Mouse (Mus musculus): ENCODE data around the gene Igf1r. TPM values are rescaled to one million over a fixed set of nuclear protein-coding genes. Genes with fewer than 3 reads are reported as not detected.
A peak's percentile ranks its signal among the peaks of the same experiment; 100 is the strongest.

Igf1r gene
- polyA plus RNA-seq, 1 experiment from 2014 or later: 6.8 TPM

- Histone ChIP-seq H3K9ac (ENCODE audit: low read length) (no peak overlapping the region), H3K4me1 (replicated peaks; ENCODE audit: control insufficient read depth, insufficient read depth) (0 out of 2 replicates have a peak, but pooled peaks cover 2% of the 10 kb centered on the region), H3K4me2 (replicated peaks; ENCODE audit: low read depth) (no peak overlapping the region), H3K27me3 (ENCODE audit: control insufficient read depth, insufficient read depth, low read length) (no peaks in the 10 kb centered on the region), H3K27ac (replicated peaks) (no peak overlapping the region), H3K9me3 (ENCODE audit: control insufficient read depth, low read length) (no peaks in the 10 kb centered on the region), H3K36me3 (ENCODE audit: control insufficient read depth, insufficient read depth, low read length) (no peaks in the 10 kb centered on the region), H3K4me3 (ENCODE audit: low read depth, low read length) (no peak overlapping the region)
- ATAC-seq (ENCODE audit: low FRiP score, low TSS enrichment) (peak; percentile 21; the same call in 1 of the 2 replicates), DNase-seq (ENCODE audit: low spot score) (peak; percentile 32)
- no peak for TF ChIP-seq EP300 (optimal IDR thresholded peaks at IDR 0.05)
- peak; percentile 50 for TF ChIP-seq CTCF (IDR thresholded peaks at IDR 0.05; ENCODE audit: low read depth)
- WGBS: 74% methylated on average over 6 of the region's 6 CpGs
Measured at GRCm38 (mm10) chr7:68054956-68055355, 102.3 kb downstream of the Igf1r start.

GRCm38 (mm10) chr7:68057010-68057409, 104.4 kb downstream of the Igf1r start:
- H3K4me1 ChIP-seq (replicated peaks; ENCODE audit: control insufficient read depth, insufficient read depth): peaks cover 6% of the 10 kb centered on the region; the same call in 1 of the 2 replicates
- no peaks in the 10 kb centered on the region for H3K36me3 ChIP-seq (ENCODE audit: control insufficient read depth, insufficient read depth, low read length)
- H3K9ac ChIP-seq (ENCODE audit: low read length): no peak overlapping the region
- H3K4me2 ChIP-seq (replicated peaks; ENCODE audit: low read depth): no peak overlapping the region
- H3K9me3 ChIP-seq (ENCODE audit: control insufficient read depth, low read length): no peaks in the 10 kb centered on the region
- DNase-seq (ENCODE audit: low spot score) (no peak), ATAC-seq (ENCODE audit: low FRiP score, low TSS enrichment) (no peak)
- no peaks in the 10 kb centered on the region for H3K27me3 ChIP-seq (ENCODE audit: control insufficient read depth, insufficient read depth, low read length)
- H3K4me3 ChIP-seq (ENCODE audit: low read depth, low read length): no peak overlapping the region
- H3K27ac ChIP-seq (replicated peaks): no peak overlapping the region
- WGBS: 82% methylated on average over 3 of the region's 3 CpGs
- no peak for TF ChIP-seq CTCF (IDR thresholded peaks at IDR 0.05; ENCODE audit: low read depth)
- no peak for TF ChIP-seq EP300 (optimal IDR thresholded peaks at IDR 0.05)

- no peaks in the 10 kb centered on the region for H3K36me3 ChIP-seq (ENCODE audit: control insufficient read depth, insufficient read depth, low read length)
Measured at GRCm38 (mm10) chr7:68059690-68060089, 107.1 kb downstream of the Igf1r start.

GRCm38 (mm10) chr7:68061434-68061833, 108.8 kb downstream of the Igf1r start:
- no peak overlapping the region for H3K9ac ChIP-seq (ENCODE audit: low read length)
- peaks cover 13% of the 10 kb centered on the region for H3K4me1 ChIP-seq (replicated peaks; ENCODE audit: control insufficient read depth, insufficient read depth)
- 50% methylated on average over 9 of the region's 9 CpGs for WGBS
- H3K27me3 ChIP-seq (ENCODE audit: control insufficient read depth, insufficient read depth, low read length): no peaks in the 10 kb centered on the region
- no peaks in the 10 kb centered on the region for H3K9me3 ChIP-seq (ENCODE audit: control insufficient read depth, low read length)
- DNase-seq (ENCODE audit: low spot score) (no peak), ATAC-seq (ENCODE audit: low FRiP score, low TSS enrichment) (peak; percentile 55)
- H3K27ac ChIP-seq (replicated peaks): peak overlapping the region; percentile 74
- TF ChIP-seq CTCF (IDR thresholded peaks at IDR 0.05; ENCODE audit: low read depth) (no peak), EP300 (optimal IDR thresholded peaks at IDR 0.05) (no peak)
- H3K4me3 ChIP-seq (ENCODE audit: low read depth, low read length): no peak overlapping the region
- H3K36me3 ChIP-seq (ENCODE audit: control insufficient read depth, insufficient read depth, low read length): no peaks in the 10 kb centered on the region
- no peak overlapping the region for H3K4me2 ChIP-seq (replicated peaks; ENCODE audit: low read depth)

More at GRCm38 (mm10) chr7:68059690-68060089, 107.1 kb downstream of the Igf1r start:
- Histone ChIP-seq H3K27ac (replicated peaks) (no peak overlapping the region), H3K9me3 (ENCODE audit: control insufficient read depth, low read length) (no peaks in the 10 kb centered on the region), H3K4me1 (replicated peaks; ENCODE audit: control insufficient read depth, insufficient read depth) (peaks cover 10% of the 10 kb centered on the region), H3K4me2 (replicated peaks; ENCODE audit: low read depth) (no peak overlapping the region), H3K27me3 (ENCODE audit: control insufficient read depth, insufficient read depth, low read length) (no peaks in the 10 kb centered on the region), H3K9ac (ENCODE audit: low read length) (no peak overlapping the region), H3K4me3 (ENCODE audit: low read depth, low read length) (no peak overlapping the region)
- WGBS: 62% methylated on average over 6 of the region's 6 CpGs
- no peak for ATAC-seq (ENCODE audit: low FRiP score, low TSS enrichment)
- DNase-seq (ENCODE audit: low spot score): no peak
- TF ChIP-seq EP300 (optimal IDR thresholded peaks at IDR 0.05): no peak
- TF ChIP-seq CTCF (IDR thresholded peaks at IDR 0.05; ENCODE audit: low read depth): no peak

- Histone ChIP-seq H3K36me3 (ENCODE audit: control insufficient read depth, insufficient read depth, low read length) (no peaks in the 10 kb centered on the region), H3K4me1 (replicated peaks; ENCODE audit: control insufficient read depth, insufficient read depth) (peaks cover 13% of the 10 kb centered on the region), H3K4me3 (ENCODE audit: low read depth, low read length) (no peak overlapping the region), H3K4me2 (replicated peaks; ENCODE audit: low read depth) (peak overlapping the region; percentile 20), H3K9me3 (ENCODE audit: control insufficient read depth, low read length) (no peaks in the 10 kb centered on the region), H3K9ac (ENCODE audit: low read length) (no peak overlapping the region), H3K27me3 (ENCODE audit: control insufficient read depth, insufficient read depth, low read length) (no peaks in the 10 kb centered on the region), H3K27ac (replicated peaks) (peak overlapping the region; percentile 74)
- peak; percentile 22; the same call in 1 of the 2 replicates for ATAC-seq (ENCODE audit: low FRiP score, low TSS enrichment)
- TF ChIP-seq EP300 (optimal IDR thresholded peaks at IDR 0.05) (no peak), CTCF (IDR thresholded peaks at IDR 0.05; ENCODE audit: low read depth) (no peak)
- WGBS: 54% methylated on average over 13 of the region's 13 CpGs
- no peak for DNase-seq (ENCODE audit: low spot score)
Measured at GRCm38 (mm10) chr7:68062170-68062848, 109.7 kb downstream of the Igf1r start.

GRCm38 (mm10) chr7:68062849-68063208, 110.2 kb downstream of the Igf1r start:
- Histone ChIP-seq H3K27me3 (ENCODE audit: control insufficient read depth, insufficient read depth, low read length) (no peaks in the 10 kb centered on the region), H3K4me1 (replicated peaks; ENCODE audit: control insufficient read depth, insufficient read depth) (peaks cover 13% of the 10 kb centered on the region), H3K4me3 (ENCODE audit: low read depth, low read length) (no peak overlapping the region), H3K36me3 (ENCODE audit: control insufficient read depth, insufficient read depth, low read length) (no peaks in the 10 kb centered on the region), H3K9me3 (ENCODE audit: control insufficient read depth, low read length) (no peaks in the 10 kb centered on the region), H3K4me2 (replicated peaks; ENCODE audit: low read depth) (no peak overlapping the region), H3K9ac (ENCODE audit: low read length) (no peak overlapping the region), H3K27ac (replicated peaks) (0 out of 2 replicates have a peak overlapping the region, but pooled peaks have one; percentile 74)
- peak; percentile 33 for DNase-seq (ENCODE audit: low spot score)
- no peak for ATAC-seq (ENCODE audit: low FRiP score, low TSS enrichment)
- WGBS: 41% methylated on average over 5 of the region's 5 CpGs
- TF ChIP-seq EP300 (optimal IDR thresholded peaks at IDR 0.05) (no peak), CTCF (IDR thresholded peaks at IDR 0.05; ENCODE audit: low read depth) (no peak)
